10 mouse cellular contexts compared by ENCODE assay signal in genomic region chr3:121369517-121369916, GRCm38 (mm10). TPM values are rescaled to one million over a fixed set of nuclear protein-coding genes. Genes with fewer than 3 reads are reported as not detected.
A peak's percentile ranks its signal among the peaks of the same experiment; 100 is the strongest.
DNase-seq lines count a peak whose midpoint lies in the region; ATAC-seq lines count a peak whose summit lies in the region.
"Had no signal": no experiment of that assay in that cellular context is flagged by ENCODE, and none has a peak within 500 bp of the region (broad histone marks: within the 10 kb centered on the region; RNA-seq: fewer than 3 reads in every experiment).

No protein-coding gene starts in this region.

- no peak overlapping the region for H3K4me3 ChIP-seq in lung, embryonic 15.5 days
- no peak overlapping the region for H3K4me3 ChIP-seq in heart, embryonic 15.5 days
- H3K4me3 ChIP-seq: limb, embryonic 10.5 days; neural tube, embryonic 15.5 days had no signal

- peaks cover 9% of the 10 kb centered on the region; the same call in 1 of the 2 replicates for H3K4me1 ChIP-seq in lung, embryonic 15.5 days
- peaks cover 15% of the 10 kb centered on the region for H3K4me1 ChIP-seq in heart, embryonic 15.5 days (replicated peaks)
- H3K4me1 ChIP-seq: neural tube, embryonic 15.5 days had no signal

- no peak overlapping the region for H3K9ac ChIP-seq in lung, embryonic 15.5 days
- no peak overlapping the region for H3K9ac ChIP-seq in heart, embryonic 15.5 days
- H3K9ac ChIP-seq: neural tube, embryonic 15.5 days had no signal

- 0 out of 2 replicates have a peak, but pooled peaks have one; percentile 27 for ATAC-seq in lung, embryonic 15.5 days (ENCODE audit: borderline replicate concordance, extremely low read depth, low FRiP score, low TSS enrichment)
- ATAC-seq in heart, embryonic 15.5 days (replicated peaks; ENCODE audit: insufficient number of reproducible peaks, insufficient read depth, low FRiP score, low read depth): peak; percentile 66
- ATAC-seq in cerebellum, adult (ENCODE audit: insufficient number of reproducible peaks, low FRiP score, low TSS enrichment): no peak; the same call in 1 of the 2 replicates

- DNase-seq in lung, adult 18-20 months: no peak
- DNase-seq in lung, postnatal 25 days (ENCODE audit: low spot score): peak; percentile 31
- DNase-seq in thymus, postnatal 25 days: peak; percentile 44
- no peak for DNase-seq in layer of hippocampus, adult 8-10 months (ENCODE audit: low spot score in 2 of 2)
- DNase-seq in frontal cortex, postnatal 14 days (ENCODE audit: low spot score in 2 of 2): no peak

- H3K27ac ChIP-seq in lung, embryonic 15.5 days: peak overlapping the region; percentile 27; the same call in 1 of the 2 replicates
- peak overlapping the region; percentile 38; the same call in 1 of the 2 replicates for H3K27ac ChIP-seq in heart, embryonic 15.5 days
- H3K27ac ChIP-seq: limb, embryonic 10.5 days; neural tube, embryonic 15.5 days had no signal

- no peaks in the 10 kb centered on the region for H3K27me3 ChIP-seq in lung, embryonic 15.5 days
- H3K27me3 ChIP-seq in heart, embryonic 15.5 days: no peaks in the 10 kb centered on the region
- H3K27me3 ChIP-seq: neural tube, embryonic 15.5 days had no signal

- no peaks in the 10 kb centered on the region for H3K9me3 ChIP-seq in lung, embryonic 15.5 days
- no peaks in the 10 kb centered on the region for H3K9me3 ChIP-seq in heart, embryonic 15.5 days (replicated peaks)
- H3K9me3 ChIP-seq: limb, embryonic 10.5 days; neural tube, embryonic 15.5 days had no signal

- WGBS in lung, embryonic 15.5 days: 59% methylated on average over 6 of the region's 6 CpGs
- WGBS in heart, embryonic 15.5 days: 58% methylated on average over 6 of the region's 6 CpGs

- H3K4me2 ChIP-seq in lung, embryonic 15.5 days: no peak overlapping the region
- no peak overlapping the region for H3K4me2 ChIP-seq in heart, embryonic 15.5 days
- H3K4me2 ChIP-seq: neural tube, embryonic 15.5 days had no signal

- no peaks in the 10 kb centered on the region for H3K36me3 ChIP-seq in lung, embryonic 15.5 days
- no peaks in the 10 kb centered on the region for H3K36me3 ChIP-seq in heart, embryonic 15.5 days
- H3K36me3 ChIP-seq: limb, embryonic 10.5 days; neural tube, embryonic 15.5 days had no signal

RNA-seq across cellular contexts. Expression of gene Cnn3, which starts 56.8 kb away (rescaled TPM):
- polyA plus RNA-seq in lung, embryonic 15.5 days (2015; fragmentation: Nextera tagmentation; extraction: Ambion mirVana): 627 and 632 TPM in 2 replicates
- polyA plus RNA-seq in heart, embryonic 15.5 days (2015; fragmentation: Nextera tagmentation; extraction: Ambion mirVana): 341 and 401 TPM in 2 replicates
- 100 to 1,000 TPM in 2 of 4 experiments, 10 to 100 TPM in 2; 93.0 to 179 (median 135) TPM for total RNA-seq in layer of hippocampus, adult 8-10 months (2022)

Comparison
In these comparisons a context has a peak if more than half of its experiments do, and no peak if none do; other contexts are left out.
1. DNase-seq: peak in lung, postnatal 25 days (single experiment) and thymus, postnatal 25 days (single experiment); none in lung, adult 18-20 months (0 of 2), layer of hippocampus, adult 8-10 months (0 of 2) and frontal cortex, postnatal 14 days (0 of 2).